Mouse (Mus musculus) embryonic facial prominence, embryonic 10.5 days (tissue): ENCODE results near the gene Ip6k1. TPM values are rescaled to one million over a fixed set of nuclear protein-coding genes. Genes with fewer than 3 reads are reported as not detected.

ENCODE experiments used
- DNase-seq: peaks from one replicate; pipeline ENCODE4 v3.0.0-alpha.2; 2017; ENCODE audit warnings: low spot score
- H3K27ac ChIP-seq: fragments of 300-500 bp; sonication (generic); replicated peaks from 2 replicates; pipeline ENCODE4 v1.5.1; 2016; ENCODE audit warnings: mild to moderate bottlenecking
- H3K27me3 ChIP-seq: fragments of 300-500 bp; sonication (generic); replicated peaks from 2 replicates; pipeline ENCODE4 v1.6.1; 2016; ENCODE audit warnings: low read depth, mild to moderate bottlenecking; ENCODE audit not compliant: poor library complexity, severe bottlenecking
- H3K36me3 ChIP-seq: fragments of 300-500 bp; sonication (generic); replicated peaks from 2 replicates; pipeline ENCODE4 v1.6.1; 2016; ENCODE audit warnings: mild to moderate bottlenecking, moderate library complexity
- H3K4me1 ChIP-seq: fragments of 300-500 bp; sonication (generic); 2 replicates; pipeline ENCODE4 v1.6.1; 2016
- H3K4me3 ChIP-seq: fragments of 300-500 bp; sonication (generic); 2 replicates; pipeline ENCODE4 v1.5.1; 2016; ENCODE audit warnings: mild to moderate bottlenecking, moderate library complexity
- H3K9me3 ChIP-seq: fragments of 300-500 bp; sonication (generic); 2 replicates; pipeline ENCODE4 v1.6.1; 2016; ENCODE audit warnings: mild to moderate bottlenecking
- WGBS: fragments of 180-500 bp; shearing (Covaris S2); methylation state at CpG from one replicate; pipeline ENCODE4 v1.1.7; 2016; 5-methylcytosine and 5-hydroxymethylcytosine counted together
- polyA plus RNA-seq: library from polyadenylated mRNA; unstranded; fragments of >200 nt; fragmentation: Nextera tagmentation; extraction: Ambion mirVana; gene quantifications from 2 replicates; pipeline ENCODE4 v1.2.1, GENCODE M21; 2016

Ip6k1 gene
- polyA plus RNA-seq, 1 experiment from 2014 or later = 57.3 TPM

DNA sequence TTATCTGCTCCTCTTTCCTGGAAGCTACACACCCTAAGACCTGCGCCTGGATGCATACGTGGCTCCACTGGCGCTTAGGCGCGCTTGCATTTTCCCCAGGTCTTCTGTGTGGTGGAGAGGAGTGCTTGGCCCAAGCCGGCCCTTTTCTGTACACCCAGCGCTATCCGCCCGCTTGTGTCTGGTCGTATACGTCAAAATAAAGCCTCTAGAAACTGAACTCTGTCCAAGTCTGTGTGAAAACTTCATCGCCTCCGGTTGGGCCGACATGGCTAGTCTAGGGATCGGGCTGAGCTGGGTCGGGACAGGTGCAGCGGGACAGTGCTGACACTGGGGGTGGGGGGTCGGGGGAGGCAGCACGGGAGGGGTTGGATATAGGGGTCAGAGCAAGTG, 46.3 kb downstream of the Ip6k1 start:
- Histone ChIP-seq H3K4me3 (peak overlapping the region; percentile 87), H3K36me3 (peaks cover 62% of the 10 kb centered on the region), H3K27ac (peak overlapping the region; percentile 82), H3K9me3 (no peaks in the 10 kb centered on the region), H3K27me3 (no peaks in the 10 kb centered on the region), H3K4me1 (peaks cover 39% of the 10 kb centered on the region)
- 2% methylated on average over 19 of the region's 19 CpGs for WGBS
- no peak for DNase-seq

DNA sequence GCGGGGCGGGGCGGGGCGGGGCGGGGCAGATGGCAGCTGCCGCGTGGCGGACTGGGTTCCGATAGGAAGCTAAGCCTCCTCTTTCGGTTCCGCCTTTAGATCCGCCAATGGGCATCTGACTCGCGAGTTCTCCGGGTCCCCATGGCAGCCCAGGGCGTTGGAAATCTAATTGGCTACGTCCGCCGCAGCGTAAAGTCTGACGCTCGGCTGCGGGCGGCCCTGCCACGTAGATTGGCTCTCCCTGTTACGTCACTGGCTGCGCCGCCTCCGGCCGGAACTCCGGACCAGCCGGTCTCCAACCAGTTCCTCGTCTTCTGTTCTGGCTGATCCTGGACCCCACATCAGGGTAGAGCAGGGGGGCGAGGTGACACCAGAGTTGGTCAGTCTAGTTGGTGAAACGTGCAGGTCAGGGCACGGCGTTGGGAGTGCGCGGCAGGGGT, 46.7 kb downstream of the Ip6k1 start, which contains the start of gene Gmppb:
Gene Gmppb (plus strand): TSS at position 227 of the 440 bp plus-strand sequence.
- Histone ChIP-seq H3K4me1 (peaks cover 42% of the 10 kb centered on the region), H3K36me3 (peaks cover 65% of the 10 kb centered on the region), H3K4me3 (peak within 1 kb of the TSS; percentile 87), H3K27me3 (no peaks in the 10 kb centered on the region), H3K9me3 (no peaks in the 10 kb centered on the region), H3K27ac (peak within 1 kb of the TSS; percentile 82)
- WGBS = under 1% methylated on average over 39 of the region's 39 CpGs
- peak; percentile 97 for DNase-seq

DNA sequence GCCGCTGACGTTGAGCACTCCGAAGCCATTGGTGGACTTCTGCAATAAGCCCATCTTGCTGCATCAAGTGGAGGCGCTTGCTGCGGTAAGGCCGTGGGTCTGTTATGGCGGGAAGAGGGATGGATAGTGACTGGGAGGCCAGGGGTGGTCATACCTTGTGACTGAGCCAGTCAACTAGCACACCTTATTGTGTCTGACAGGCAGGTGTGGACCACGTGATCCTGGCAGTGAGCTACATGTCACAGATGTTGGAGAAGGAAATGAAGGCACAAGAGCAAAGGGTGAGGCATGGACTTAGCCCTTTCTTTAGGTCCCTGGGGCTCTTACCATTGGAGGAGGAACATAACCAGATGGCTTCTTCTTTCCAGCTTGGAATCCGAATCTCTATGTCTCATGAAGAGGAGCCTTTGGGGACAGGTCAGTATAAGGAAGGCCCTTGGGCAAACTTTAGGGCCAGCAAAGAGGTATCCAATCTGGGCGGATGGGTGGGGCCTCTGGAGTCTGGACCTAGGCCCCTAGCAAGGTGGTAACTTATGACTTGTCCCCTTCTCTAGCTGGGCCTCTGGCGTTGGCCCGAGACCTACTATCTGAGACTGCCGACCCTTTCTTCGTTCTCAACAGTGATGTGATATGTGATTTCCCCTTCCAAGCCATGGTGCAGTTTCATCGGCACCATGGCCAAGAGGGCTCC, 47.4 kb downstream of the Ip6k1 start:
- peaks cover 44% of the 10 kb centered on the region for H3K4me1 ChIP-seq
- peak overlapping the region; percentile 87 for H3K4me3 ChIP-seq
- peak overlapping the region; percentile 82 for H3K27ac ChIP-seq
- H3K27me3 ChIP-seq = no peaks in the 10 kb centered on the region
- DNase-seq = no peak
- WGBS = 44% methylated on average over 15 of the region's 15 CpGs
- peaks cover 68% of the 10 kb centered on the region for H3K36me3 ChIP-seq
- H3K9me3 ChIP-seq = no peaks in the 10 kb centered on the region

DNA sequence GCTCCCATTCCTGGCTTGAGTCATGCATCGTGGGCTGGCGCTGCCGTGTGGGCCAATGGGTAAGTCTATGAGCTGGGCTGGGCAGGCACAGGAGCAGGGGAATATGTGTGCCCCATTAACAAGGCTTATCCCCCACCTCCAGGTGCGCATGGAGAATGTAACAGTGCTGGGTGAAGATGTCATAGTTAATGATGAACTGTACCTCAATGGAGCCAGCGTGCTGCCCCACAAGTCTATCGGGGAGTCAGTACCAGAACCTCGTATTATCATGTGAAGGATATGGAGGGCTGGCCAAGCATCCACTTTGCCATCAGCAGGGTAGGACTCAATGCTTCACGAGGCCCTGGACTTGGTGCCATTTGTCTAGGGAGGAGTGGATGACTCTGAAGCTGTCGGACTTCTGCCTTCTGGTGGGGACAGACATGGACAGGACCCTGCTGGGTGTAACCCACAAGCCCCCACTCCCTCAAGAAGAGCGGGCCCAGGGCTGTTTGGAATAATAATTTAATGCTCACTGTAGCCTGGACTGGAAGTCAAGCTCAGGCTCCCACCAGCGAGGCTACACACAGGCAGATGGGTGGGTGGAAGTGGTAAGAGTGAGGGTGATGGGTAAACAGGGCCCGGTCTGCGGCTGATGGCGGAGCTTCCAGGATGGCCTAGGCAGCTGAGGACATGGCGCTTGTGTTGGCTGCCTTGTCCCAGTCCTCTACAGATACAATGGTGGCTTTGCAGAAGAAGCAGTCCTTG, 49.1 kb downstream of the Ip6k1 start:
- peaks cover 68% of the 10 kb centered on the region for H3K36me3 ChIP-seq
- no peak for DNase-seq
- no peak overlapping the region for H3K4me3 ChIP-seq
- WGBS = 92% methylated on average over 15 of the region's 15 CpGs
- H3K27ac ChIP-seq = no peak overlapping the region
- no peaks in the 10 kb centered on the region for H3K27me3 ChIP-seq
- H3K9me3 ChIP-seq = no peaks in the 10 kb centered on the region
- H3K4me1 ChIP-seq = peaks cover 44% of the 10 kb centered on the region

DNA sequence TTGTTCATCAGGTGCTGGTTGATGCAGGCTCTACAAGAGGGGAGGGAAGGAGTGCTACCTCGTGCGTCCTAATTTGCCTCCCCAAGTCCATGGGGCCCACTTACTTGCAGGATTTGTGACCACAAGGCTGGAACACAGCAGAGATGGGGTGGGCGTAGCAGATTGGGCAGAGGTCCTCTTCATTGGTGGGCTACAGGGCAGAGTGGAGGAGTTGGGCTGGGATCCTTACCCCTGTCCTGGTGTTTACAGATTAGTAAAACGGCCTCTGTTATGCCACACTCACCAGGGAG, 49.6 kb downstream of the Ip6k1 start:
- H3K27ac ChIP-seq = no peak overlapping the region
- WGBS = 84% methylated on average over 4 of the region's 4 CpGs
- peaks cover 47% of the 10 kb centered on the region for H3K4me1 ChIP-seq
- no peaks in the 10 kb centered on the region for H3K9me3 ChIP-seq
- H3K36me3 ChIP-seq = peaks cover 68% of the 10 kb centered on the region
- no peaks in the 10 kb centered on the region for H3K27me3 ChIP-seq
- DNase-seq = no peak
- no peak overlapping the region for H3K4me3 ChIP-seq

DNA sequence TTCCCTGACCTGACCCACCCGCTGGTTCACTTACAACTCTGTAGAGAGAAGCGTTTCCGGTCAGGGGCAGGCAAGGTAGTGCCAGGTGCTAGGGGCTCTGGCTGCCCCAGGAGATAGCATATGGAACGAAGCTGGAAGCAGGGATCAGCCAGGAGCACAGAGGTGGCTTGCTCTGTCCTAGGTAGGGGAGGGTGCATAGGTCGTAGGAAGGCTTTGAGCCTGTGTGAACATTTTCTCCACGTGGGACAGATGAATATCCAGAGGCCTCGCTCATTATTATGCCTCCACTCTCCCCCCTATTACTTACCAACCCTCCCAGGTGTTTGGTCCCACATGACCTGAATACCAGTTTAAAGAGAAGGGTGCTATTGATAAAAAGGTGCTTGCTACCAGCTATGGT, 50.1 kb downstream of the Ip6k1 start:
- peak overlapping the region; percentile 32; the same call in 1 of the 2 replicates for H3K4me3 ChIP-seq
- peaks cover 68% of the 10 kb centered on the region for H3K36me3 ChIP-seq
- WGBS = 75% methylated on average over 7 of the region's 7 CpGs
- H3K27me3 ChIP-seq = no peaks in the 10 kb centered on the region
- DNase-seq = no peak
- H3K9me3 ChIP-seq = no peaks in the 10 kb centered on the region
- peaks cover 48% of the 10 kb centered on the region for H3K4me1 ChIP-seq
- no peak overlapping the region for H3K27ac ChIP-seq

DNA sequence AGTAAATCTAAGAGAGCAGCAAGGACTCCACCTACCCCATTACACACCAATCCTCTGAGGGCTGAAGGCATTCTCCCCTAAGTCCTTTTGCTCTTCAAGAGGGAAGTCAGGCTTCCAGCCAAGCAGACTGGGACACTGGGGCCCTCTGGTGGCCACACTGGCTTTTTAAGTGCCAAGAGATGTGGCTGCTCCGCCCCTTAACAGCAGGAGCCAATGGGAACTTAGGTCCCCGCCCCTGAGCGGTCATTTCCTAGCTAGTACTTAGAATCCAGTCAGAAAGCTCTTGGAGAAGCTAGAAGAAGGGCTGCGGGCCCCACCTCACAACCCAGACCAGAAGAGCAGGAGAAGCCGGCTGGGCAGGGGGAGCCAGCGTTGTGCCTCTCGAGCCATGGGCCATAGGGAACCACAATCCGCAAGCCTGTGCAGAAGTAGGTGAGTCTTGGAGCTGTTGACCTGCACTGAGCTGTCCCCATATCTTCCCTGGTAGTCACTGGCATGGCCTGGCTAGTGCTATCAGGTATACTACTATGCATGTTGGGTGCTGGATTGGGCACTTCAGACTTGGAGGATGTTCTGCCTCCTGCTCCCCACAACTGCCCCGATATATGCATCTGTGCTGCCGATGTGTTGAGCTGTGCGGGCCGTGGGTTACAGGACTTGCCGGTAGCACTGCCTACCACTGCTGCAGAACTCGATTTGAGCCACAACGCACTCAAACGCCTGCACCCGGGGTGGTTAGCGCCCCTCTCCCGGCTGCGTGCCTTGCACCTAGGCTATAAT, 50.8 kb downstream of the Ip6k1 start, which contains the start of gene Amigo3:
Gene Amigo3 (plus strand): TSS at position 275 of the 780 bp plus-strand sequence.
- WGBS = 55% methylated on average over 20 of the region's 20 CpGs
- peak; percentile 94 for DNase-seq
- no peaks in the 10 kb centered on the region for H3K27me3 ChIP-seq
- H3K27ac ChIP-seq = peak within 1 kb of the TSS; percentile 20
- H3K4me1 ChIP-seq = peaks cover 41% of the 10 kb centered on the region
- no peaks in the 10 kb centered on the region for H3K9me3 ChIP-seq
- peaks cover 72% of the 10 kb centered on the region for H3K36me3 ChIP-seq
- H3K4me3 ChIP-seq = peak within 1 kb of the TSS; percentile 32; the same call in 1 of the 2 replicates

DNA sequence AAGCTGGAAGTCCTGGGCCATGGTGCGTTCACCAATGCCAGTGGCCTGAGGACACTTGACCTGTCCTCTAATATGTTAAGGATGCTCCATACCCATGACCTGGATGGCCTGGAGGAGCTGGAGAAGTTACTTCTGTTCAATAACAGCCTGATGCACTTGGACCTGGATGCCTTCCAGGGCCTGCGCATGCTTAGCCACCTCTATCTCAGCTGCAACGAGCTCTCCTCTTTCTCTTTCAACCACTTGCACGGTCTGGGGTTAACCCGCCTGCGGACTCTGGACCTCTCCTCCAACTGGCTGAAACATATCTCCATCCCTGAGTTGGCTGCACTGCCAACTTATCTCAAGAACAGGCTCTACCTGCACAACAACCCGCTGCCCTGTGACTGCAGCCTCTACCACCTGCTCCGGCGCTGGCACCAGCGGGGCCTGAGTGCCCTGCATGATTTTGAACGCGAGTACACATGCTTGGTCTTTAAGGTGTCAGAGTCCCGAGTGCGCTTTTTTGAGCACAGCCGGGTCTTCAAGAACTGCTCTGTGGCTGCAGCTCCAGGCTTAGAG, 51.4 kb downstream of the Ip6k1 start:
- peaks cover 78% of the 10 kb centered on the region for H3K36me3 ChIP-seq
- H3K9me3 ChIP-seq = no peaks in the 10 kb centered on the region
- H3K4me1 ChIP-seq = peaks cover 34% of the 10 kb centered on the region
- peak overlapping the region; percentile 32; the same call in 1 of the 2 replicates for H3K4me3 ChIP-seq
- WGBS = 93% methylated on average over 15 of the region's 15 CpGs
- H3K27me3 ChIP-seq = no peaks in the 10 kb centered on the region
- no peak for DNase-seq
- H3K27ac ChIP-seq = no peak overlapping the region

DNA sequence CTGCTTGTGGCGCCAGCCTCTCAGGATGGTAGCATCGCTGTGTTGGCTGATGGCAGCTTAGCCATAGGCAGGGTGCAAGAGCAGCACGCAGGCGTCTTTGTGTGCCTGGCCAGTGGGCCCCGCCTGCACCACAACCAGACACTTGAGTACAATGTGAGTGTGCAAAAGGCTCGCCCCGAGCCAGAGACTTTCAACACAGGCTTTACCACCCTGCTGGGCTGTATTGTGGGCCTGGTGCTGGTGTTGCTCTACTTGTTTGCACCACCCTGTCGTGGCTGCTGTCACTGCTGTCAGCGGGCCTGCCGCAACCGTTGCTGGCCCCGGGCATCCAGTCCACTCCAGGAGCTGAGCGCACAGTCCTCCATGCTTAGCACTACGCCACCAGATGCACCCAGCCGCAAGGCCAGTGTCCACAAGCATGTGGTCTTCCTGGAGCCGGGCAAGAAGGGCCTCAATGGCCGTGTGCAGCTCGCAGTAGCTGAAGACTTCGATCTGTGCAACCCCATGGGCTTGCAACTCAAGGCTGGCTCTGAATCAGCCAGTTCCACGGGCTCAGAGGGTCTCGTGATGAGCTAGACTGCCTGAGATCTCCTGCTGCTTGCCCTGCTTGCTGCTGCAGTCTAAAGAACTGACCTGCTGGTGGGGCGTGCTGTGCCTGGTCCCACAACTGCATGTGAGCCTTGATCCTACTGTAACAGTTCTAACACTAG, 52.2 kb downstream of the Ip6k1 start:
- Histone ChIP-seq H3K27me3 (no peaks in the 10 kb centered on the region), H3K4me3 (no peak overlapping the region), H3K9me3 (no peaks in the 10 kb centered on the region), H3K36me3 (peaks cover 86% of the 10 kb centered on the region), H3K27ac (no peak overlapping the region), H3K4me1 (peaks cover 32% of the 10 kb centered on the region)
- 91% methylated on average over 22 of the region's 22 CpGs for WGBS
- no peak for DNase-seq

DNA sequence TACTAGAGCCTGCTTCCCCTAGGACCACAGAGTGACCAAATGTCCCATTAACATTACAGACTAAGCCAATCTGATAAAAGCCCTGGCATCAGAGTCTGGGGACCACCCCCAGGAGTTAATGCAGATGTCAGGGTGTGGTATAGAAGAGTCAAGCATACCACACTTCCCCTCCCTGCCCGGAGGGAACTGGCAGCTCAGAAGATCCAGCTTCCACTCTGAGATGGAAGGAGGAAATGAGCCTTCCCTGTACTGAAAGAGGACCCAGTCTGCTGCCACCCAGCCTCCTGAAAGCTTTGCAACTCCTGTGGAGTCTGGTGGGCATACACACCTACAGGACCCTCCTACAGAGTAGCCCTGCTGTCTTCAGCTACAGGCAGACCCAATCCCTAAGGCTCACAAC, 52.8 kb downstream of the Ip6k1 start:
- H3K36me3 ChIP-seq = peaks cover 92% of the 10 kb centered on the region
- 72% methylated on average over 1 of the region's 1 CpGs for WGBS
- no peak overlapping the region for H3K27ac ChIP-seq
- peaks cover 26% of the 10 kb centered on the region for H3K4me1 ChIP-seq
- H3K27me3 ChIP-seq = no peaks in the 10 kb centered on the region
- H3K4me3 ChIP-seq = no peak overlapping the region
- DNase-seq = no peak
- no peaks in the 10 kb centered on the region for H3K9me3 ChIP-seq

DNA sequence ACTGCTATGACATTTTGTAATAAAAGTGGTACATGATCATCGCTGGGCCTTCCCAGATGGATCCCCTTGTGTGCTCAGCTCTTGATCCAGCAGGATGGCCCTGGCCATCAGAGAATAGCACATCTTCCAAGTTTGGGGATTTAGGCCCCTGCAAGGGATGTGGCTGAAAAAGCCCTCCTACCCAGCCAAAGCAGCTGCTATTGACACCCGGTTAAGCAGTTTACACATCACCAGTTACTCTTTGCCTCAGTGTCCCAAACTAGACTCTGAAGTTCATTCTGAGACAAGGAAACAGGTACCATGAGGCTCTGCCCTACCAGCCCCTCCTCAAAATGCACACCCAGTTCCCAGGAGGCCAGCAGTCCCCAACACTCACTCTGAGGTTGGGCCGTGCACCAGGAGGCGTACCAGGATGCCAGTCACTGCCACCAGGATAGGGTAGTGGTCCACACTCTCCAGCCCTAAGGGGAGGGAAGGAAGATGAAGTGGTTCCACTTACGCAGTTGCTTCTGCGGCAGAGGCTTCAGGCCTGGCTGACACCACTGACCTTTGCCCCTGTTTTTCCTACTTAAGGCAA, 53.4 kb downstream of the Ip6k1 start:
- Histone ChIP-seq H3K36me3 (peaks cover 91% of the 10 kb centered on the region), H3K9me3 (no peaks in the 10 kb centered on the region), H3K27me3 (no peaks in the 10 kb centered on the region), H3K27ac (no peak overlapping the region), H3K4me1 (peaks cover 25% of the 10 kb centered on the region), H3K4me3 (peak overlapping the region; percentile 8; the same call in 1 of the 2 replicates)
- DNase-seq = peak; percentile 7
- WGBS = 80% methylated on average over 6 of the region's 6 CpGs
